Mouse (Mus musculus): ENCODE measurements around the gene Ttyh1. TPM values are rescaled to one million over a fixed set of nuclear protein-coding genes. Genes with fewer than 3 reads are reported as not detected.

Ttyh1 gene
- 5.3 TPM in 1 of 2 replicates, not detected in the other for polyA plus RNA-seq (2011; ENCODE audit: insufficient read depth, insufficient read length, low replicate concordance, missing spikeins)

DNA sequence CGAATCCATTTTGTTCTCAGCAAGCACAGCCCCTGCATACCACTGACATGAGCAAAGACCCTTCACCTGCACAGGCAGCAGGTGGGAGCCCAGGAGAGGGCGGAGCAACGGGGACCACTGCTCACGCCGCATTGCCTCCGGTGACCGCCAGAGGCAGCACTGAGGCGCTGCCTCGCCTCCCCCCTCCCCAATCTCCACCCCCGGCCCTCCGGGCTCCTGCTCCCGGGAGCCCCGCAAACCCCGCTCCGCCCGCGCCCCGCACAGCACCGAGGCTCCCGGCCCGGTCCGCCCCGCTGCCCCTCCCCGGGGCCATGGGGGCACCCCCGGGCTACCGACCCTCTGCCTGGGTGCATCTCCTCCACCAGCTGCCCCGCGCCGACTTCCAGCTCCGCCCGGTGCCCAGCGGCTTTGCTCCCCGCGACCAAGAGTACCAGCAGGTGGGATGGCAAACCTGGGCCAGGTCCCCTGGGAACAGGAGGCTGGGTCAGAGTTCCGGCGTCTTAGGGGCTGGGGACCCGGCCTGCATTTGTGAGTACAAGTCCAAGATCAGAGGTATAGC lies at the start of gene Ttyh1:
Gene Ttyh1 (plus strand): TSS at position 65 of the 559 bp plus-strand sequence.
- Histone ChIP-seq H3K4me1 (ENCODE audit: control insufficient read depth, insufficient read depth, low read length) (peaks cover 2% of the 10 kb centered on the region), H3K27ac (ENCODE audit: control insufficient read depth, insufficient read depth, low read depth, low read length, poor library complexity) (no peak within 1 kb of the TSS), H3K4me3 (replicated peaks; ENCODE audit: control insufficient read depth, low read depth, low read length) (no peak within 1 kb of the TSS)
- TF ChIP-seq POLR2A (IDR thresholded peaks at IDR 0.05; ENCODE audit: borderline replicate concordance, control insufficient read depth, low read depth, low read length) (no peak), CTCF (IDR thresholded peaks at IDR 0.05; ENCODE audit: control insufficient read depth, insufficient read depth, low read length) (peak; percentile 44; the same call in 1 of the 2 replicates)
- WGBS, result 4% methylated on average over 37 of the region's 37 CpGs

DNA sequence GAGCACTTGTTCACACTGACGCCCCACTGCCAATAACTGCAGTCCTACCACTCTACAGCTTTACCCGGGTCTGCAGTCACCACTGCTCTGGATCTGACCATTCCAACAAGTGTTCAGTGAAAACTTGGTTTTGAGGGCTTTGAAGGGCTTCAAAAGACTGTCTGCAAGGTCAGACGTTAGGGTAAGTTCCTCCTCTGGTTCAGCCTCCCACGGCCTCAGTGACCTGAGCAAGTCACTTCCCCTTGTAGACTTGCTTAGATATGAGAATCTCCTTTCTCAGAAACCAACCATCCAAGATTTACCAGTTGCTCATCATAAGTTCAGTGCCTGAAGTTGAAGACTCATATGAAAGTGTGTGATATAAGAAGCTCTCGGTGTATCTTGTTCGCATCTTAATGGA lies 48.1 kb upstream of the Ttyh1 start:
- Histone ChIP-seq H3K27ac (ENCODE audit: control insufficient read depth, insufficient read depth, low read depth, low read length, poor library complexity) (no peak overlapping the region), H3K4me1 (ENCODE audit: control insufficient read depth, insufficient read depth, low read length) (peaks cover 8% of the 10 kb centered on the region), H3K4me3 (replicated peaks; ENCODE audit: control insufficient read depth, low read depth, low read length) (no peak overlapping the region)
- WGBS, result 49% methylated on average over 6 of the region's 6 CpGs
- TF ChIP-seq POLR2A (IDR thresholded peaks at IDR 0.05; ENCODE audit: borderline replicate concordance, control insufficient read depth, low read depth, low read length), result no peak
- TF ChIP-seq CTCF (IDR thresholded peaks at IDR 0.05; ENCODE audit: control insufficient read depth, insufficient read depth, low read length), result no peak

DNA sequence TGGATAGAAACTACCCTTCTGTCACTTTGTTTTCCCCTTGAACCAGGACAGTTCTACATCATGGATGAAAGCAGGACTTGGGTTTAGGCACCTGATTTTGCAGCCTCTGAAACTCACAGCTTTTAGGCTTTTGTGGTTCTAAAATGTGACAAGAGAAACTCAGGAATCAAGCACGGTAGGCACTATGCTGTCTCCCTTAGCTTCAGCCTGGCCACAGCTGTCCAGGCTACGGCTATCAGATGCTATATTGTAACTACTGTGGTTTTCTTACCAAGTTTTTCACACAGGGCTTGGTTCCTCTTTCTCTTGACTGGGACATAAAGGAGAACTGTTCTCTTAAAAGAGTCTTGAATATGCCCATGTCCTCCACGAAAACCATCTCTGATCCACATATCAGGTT lies 46.1 kb upstream of the Ttyh1 start:
- WGBS, result 5% methylated on average over 3 of the region's 3 CpGs
- peak overlapping the region; percentile 24; the same call in 1 of the 2 replicates for H3K27ac ChIP-seq (ENCODE audit: control insufficient read depth, insufficient read depth, low read depth, low read length, poor library complexity)

DNA sequence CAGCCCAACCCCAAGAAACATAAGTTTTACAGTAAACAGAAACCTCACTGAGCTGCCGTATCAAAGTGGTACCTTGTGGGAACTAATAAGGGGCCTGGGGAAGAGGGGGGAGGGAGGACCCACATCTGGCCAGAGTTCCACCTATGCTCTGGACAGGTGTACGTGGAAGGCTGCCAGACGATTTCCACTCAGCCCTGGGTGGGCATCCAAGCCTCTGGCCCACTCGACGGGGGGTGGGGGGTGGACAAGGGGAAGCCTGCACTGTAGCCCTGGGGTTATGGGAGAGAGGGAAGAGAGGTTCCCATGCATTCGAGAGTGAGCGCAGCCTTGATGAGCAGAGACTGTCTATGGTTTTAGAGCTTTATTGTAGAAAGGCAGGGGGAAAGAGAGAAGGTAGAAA lies 39.7 kb upstream of the Ttyh1 start:
- Histone ChIP-seq H3K4me1 (ENCODE audit: control insufficient read depth, insufficient read depth, low read length) (peaks cover 13% of the 10 kb centered on the region), H3K4me3 (replicated peaks; ENCODE audit: control insufficient read depth, low read depth, low read length) (no peak overlapping the region), H3K27ac (ENCODE audit: control insufficient read depth, insufficient read depth, low read depth, low read length, poor library complexity) (no peak overlapping the region)
- 79% methylated on average over 7 of the region's 7 CpGs for WGBS
- TF ChIP-seq POLR2A (IDR thresholded peaks at IDR 0.05; ENCODE audit: borderline replicate concordance, control insufficient read depth, low read depth, low read length) (no peak), CTCF (IDR thresholded peaks at IDR 0.05; ENCODE audit: control insufficient read depth, insufficient read depth, low read length) (no peak)

More for the DNA sequence above, 46.1 kb upstream of the Ttyh1 start:
- H3K4me1 ChIP-seq (ENCODE audit: control insufficient read depth, insufficient read depth, low read length), result peaks cover 7% of the 10 kb centered on the region
- no peak for TF ChIP-seq POLR2A (IDR thresholded peaks at IDR 0.05; ENCODE audit: borderline replicate concordance, control insufficient read depth, low read depth, low read length)
- TF ChIP-seq CTCF (IDR thresholded peaks at IDR 0.05; ENCODE audit: control insufficient read depth, insufficient read depth, low read length), result no peak
- no peak overlapping the region for H3K4me3 ChIP-seq (replicated peaks; ENCODE audit: control insufficient read depth, low read depth, low read length)

DNA sequence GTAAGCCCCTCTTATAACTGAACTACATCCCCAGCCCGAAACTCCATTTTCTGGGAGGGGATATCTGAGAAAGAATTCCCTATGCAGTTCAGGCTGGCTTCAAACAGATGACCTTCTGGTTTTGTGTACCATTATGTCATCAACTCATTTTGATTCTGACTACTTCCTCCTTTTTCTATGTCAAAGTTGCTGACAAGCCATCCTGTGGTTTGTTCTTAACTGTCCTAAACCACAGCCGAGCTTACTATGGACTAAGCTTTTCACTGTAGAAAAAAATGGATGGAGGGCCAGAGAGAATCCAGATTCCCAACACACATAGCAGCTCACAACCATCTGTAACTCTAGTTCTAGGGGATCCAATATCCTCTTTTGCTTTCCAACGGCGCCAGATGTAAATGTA lies 38.7 kb upstream of the Ttyh1 start:
- H3K4me3 ChIP-seq (replicated peaks; ENCODE audit: control insufficient read depth, low read depth, low read length), result no peak overlapping the region
- peaks cover 11% of the 10 kb centered on the region for H3K4me1 ChIP-seq (ENCODE audit: control insufficient read depth, insufficient read depth, low read length)
- WGBS, result 23% methylated on average over 4 of the region's 4 CpGs
- H3K27ac ChIP-seq (ENCODE audit: control insufficient read depth, insufficient read depth, low read depth, low read length, poor library complexity), result no peak overlapping the region
- TF ChIP-seq POLR2A (IDR thresholded peaks at IDR 0.05; ENCODE audit: borderline replicate concordance, control insufficient read depth, low read depth, low read length) (no peak), CTCF (IDR thresholded peaks at IDR 0.05; ENCODE audit: control insufficient read depth, insufficient read depth, low read length) (no peak)

DNA sequence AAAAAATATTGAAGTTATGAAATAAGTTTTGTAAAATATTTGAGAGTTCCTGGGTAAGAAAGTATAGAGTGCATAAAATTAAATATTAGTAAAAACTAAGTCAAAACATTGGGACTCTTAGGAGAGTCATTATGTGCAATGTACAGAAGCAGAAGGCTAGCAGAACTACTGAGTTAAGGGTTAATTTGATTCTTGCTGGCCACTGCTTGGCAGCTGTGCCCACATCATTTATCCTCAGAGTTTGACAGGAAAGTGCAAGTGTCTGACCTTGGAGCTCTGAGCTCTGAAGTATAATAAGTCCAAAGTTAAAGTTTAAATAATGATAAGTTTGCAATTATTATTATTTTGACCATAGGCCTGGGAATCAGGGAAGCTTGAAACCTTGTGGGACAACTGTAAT lies 37.5 kb upstream of the Ttyh1 start:
- no peak for TF ChIP-seq POLR2A (IDR thresholded peaks at IDR 0.05; ENCODE audit: borderline replicate concordance, control insufficient read depth, low read depth, low read length)
- no peak for TF ChIP-seq CTCF (IDR thresholded peaks at IDR 0.05; ENCODE audit: control insufficient read depth, insufficient read depth, low read length)
- no peak overlapping the region for H3K4me3 ChIP-seq (replicated peaks; ENCODE audit: control insufficient read depth, low read depth, low read length)
- H3K4me1 ChIP-seq (ENCODE audit: control insufficient read depth, insufficient read depth, low read length), result peaks cover 11% of the 10 kb centered on the region
- no peak overlapping the region; the same call in 1 of the 2 replicates for H3K27ac ChIP-seq (ENCODE audit: control insufficient read depth, insufficient read depth, low read depth, low read length, poor library complexity)

DNA sequence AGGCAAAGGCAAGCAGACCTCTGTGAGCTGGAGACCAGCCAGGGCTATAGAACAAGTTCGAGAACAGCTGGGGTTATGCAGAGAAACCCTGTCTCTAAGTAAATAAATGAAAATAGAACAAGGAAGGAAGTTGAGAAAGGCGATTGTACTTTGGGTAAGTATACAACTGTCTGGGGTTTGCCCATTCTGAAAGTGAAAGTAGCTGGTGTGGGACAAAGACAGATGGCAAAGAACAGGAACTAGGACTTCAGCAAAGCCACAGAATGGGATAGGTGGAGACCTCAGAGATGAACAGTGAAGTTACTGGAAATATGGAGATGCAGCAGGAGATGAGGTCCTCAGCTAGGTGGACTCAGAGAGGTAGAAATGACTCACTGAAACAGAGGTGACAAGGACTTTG lies 36.4 kb upstream of the Ttyh1 start:
- Histone ChIP-seq H3K4me1 (ENCODE audit: control insufficient read depth, insufficient read depth, low read length) (peaks cover 13% of the 10 kb centered on the region), H3K27ac (ENCODE audit: control insufficient read depth, insufficient read depth, low read depth, low read length, poor library complexity) (peak overlapping the region; percentile 69; the same call in 1 of the 2 replicates)

DNA sequence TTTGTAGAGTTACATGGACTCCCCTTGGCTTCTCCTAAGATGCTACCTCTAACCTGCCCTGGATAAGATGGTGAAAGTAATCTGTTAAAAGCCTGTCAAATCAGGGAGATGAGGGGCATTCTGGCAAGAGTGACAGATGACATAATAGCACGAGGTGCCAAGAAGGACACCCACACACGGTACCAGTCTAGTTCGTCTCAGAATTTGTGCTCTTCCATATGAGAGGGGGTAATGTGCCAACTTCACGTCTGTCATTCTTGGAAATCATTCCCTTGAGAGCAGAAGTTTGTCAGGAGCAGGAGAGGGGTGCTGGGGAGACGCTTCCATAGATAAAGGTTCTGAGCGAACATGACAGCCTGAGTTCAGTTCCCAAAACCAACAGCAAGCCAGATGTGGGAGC lies 35.0 kb upstream of the Ttyh1 start:
- WGBS, result 72% methylated on average over 6 of the region's 6 CpGs
- Histone ChIP-seq H3K4me3 (replicated peaks; ENCODE audit: control insufficient read depth, low read depth, low read length) (no peak overlapping the region), H3K27ac (ENCODE audit: control insufficient read depth, insufficient read depth, low read depth, low read length, poor library complexity) (no peak overlapping the region), H3K4me1 (ENCODE audit: control insufficient read depth, insufficient read depth, low read length) (peaks cover 15% of the 10 kb centered on the region)
- TF ChIP-seq CTCF (IDR thresholded peaks at IDR 0.05; ENCODE audit: control insufficient read depth, insufficient read depth, low read length), result no peak
- TF ChIP-seq POLR2A (IDR thresholded peaks at IDR 0.05; ENCODE audit: borderline replicate concordance, control insufficient read depth, low read depth, low read length), result no peak

More for the DNA sequence above, 36.4 kb upstream of the Ttyh1 start:
- 2% methylated on average over 2 of the region's 2 CpGs for WGBS
- peak overlapping the region; percentile 57 for H3K4me3 ChIP-seq (replicated peaks; ENCODE audit: control insufficient read depth, low read depth, low read length)
- TF ChIP-seq POLR2A (IDR thresholded peaks at IDR 0.05; ENCODE audit: borderline replicate concordance, control insufficient read depth, low read depth, low read length) (no peak), CTCF (IDR thresholded peaks at IDR 0.05; ENCODE audit: control insufficient read depth, insufficient read depth, low read length) (no peak)

DNA sequence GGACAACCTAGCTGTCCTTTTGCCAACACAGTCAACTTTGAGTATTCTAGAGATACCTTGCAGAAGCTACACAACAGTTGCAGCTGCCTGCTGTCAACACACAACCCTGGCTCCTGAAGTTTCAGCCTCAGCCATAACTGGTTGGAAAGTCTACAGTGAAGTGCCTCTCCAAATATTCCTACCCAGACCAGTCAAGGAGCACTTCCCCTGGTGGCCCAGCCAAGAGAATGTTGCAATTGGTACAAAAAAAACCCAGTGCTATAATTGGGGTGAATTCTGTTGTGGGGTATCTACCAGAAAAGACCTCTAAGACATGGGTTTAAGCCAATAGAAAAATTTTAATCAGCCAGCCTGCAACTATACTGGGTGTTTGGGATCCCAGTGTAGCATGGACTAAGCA lies 33.6 kb upstream of the Ttyh1 start:
- TF ChIP-seq POLR2A (IDR thresholded peaks at IDR 0.05; ENCODE audit: borderline replicate concordance, control insufficient read depth, low read depth, low read length), result no peak
- no peak for TF ChIP-seq CTCF (IDR thresholded peaks at IDR 0.05; ENCODE audit: control insufficient read depth, insufficient read depth, low read length)
- H3K4me3 ChIP-seq (replicated peaks; ENCODE audit: control insufficient read depth, low read depth, low read length), result no peak overlapping the region
- no peak overlapping the region for H3K27ac ChIP-seq (ENCODE audit: control insufficient read depth, insufficient read depth, low read depth, low read length, poor library complexity)
- peaks cover 15% of the 10 kb centered on the region for H3K4me1 ChIP-seq (ENCODE audit: control insufficient read depth, insufficient read depth, low read length)

Measured in bone marrow, adult 2 months (tissue).